Mouse (Mus musculus): ENCODE data around the gene Elovl1. TPM values are rescaled to one million over a fixed set of nuclear protein-coding genes. Genes with fewer than 3 reads are reported as not detected.

Gene Elovl1
- polyA plus RNA-seq, 1 experiment, result 17.1 TPM

GRCm38 (mm10) chr4:118398400-118398799 lies 29.5 kb upstream of the Elovl1 start:
- Histone ChIP-seq H3K36me3 (ENCODE audit: control insufficient read depth, insufficient read depth, low read length) (peaks cover 3% of the 10 kb centered on the region), H3K4me1 (ENCODE audit: control insufficient read depth, insufficient read depth, low read length) (peaks cover under 1% of the 10 kb centered on the region; the same call in 1 of the 2 replicates), H3K4me3 (ENCODE audit: control insufficient read depth, low read depth, low read length) (no peak overlapping the region), H3K27ac (ENCODE audit: control insufficient read depth, insufficient read depth, low read depth, low read length) (no peak overlapping the region), H3K27me3 (ENCODE audit: control insufficient read depth, insufficient read depth, low read length) (no peaks in the 10 kb centered on the region)
- TF ChIP-seq CTCF (IDR thresholded peaks at IDR 0.05; ENCODE audit: control insufficient read depth, insufficient read depth, insufficient replicate concordance, low read depth, low read length) (no peak), POLR2A (IDR thresholded peaks at IDR 0.05; ENCODE audit: control insufficient read depth, low read depth, low read length) (no peak)

- Histone ChIP-seq H3K36me3 (ENCODE audit: control insufficient read depth, insufficient read depth, low read length) (peaks cover 3% of the 10 kb centered on the region), H3K4me1 (ENCODE audit: control insufficient read depth, insufficient read depth, low read length) (no peaks in the 10 kb centered on the region), H3K27me3 (ENCODE audit: control insufficient read depth, insufficient read depth, low read length) (no peaks in the 10 kb centered on the region), H3K27ac (ENCODE audit: control insufficient read depth, insufficient read depth, low read depth, low read length) (no peak overlapping the region), H3K4me3 (ENCODE audit: control insufficient read depth, low read depth, low read length) (no peak overlapping the region)
- TF ChIP-seq CTCF (IDR thresholded peaks at IDR 0.05; ENCODE audit: control insufficient read depth, insufficient read depth, insufficient replicate concordance, low read depth, low read length) (no peak), POLR2A (IDR thresholded peaks at IDR 0.05; ENCODE audit: control insufficient read depth, low read depth, low read length) (no peak)
These were observed 26.5 kb upstream of the Elovl1 start for GRCm38 (mm10) chr4:118401421-118401820.

- H3K4me3 ChIP-seq (ENCODE audit: control insufficient read depth, low read depth, low read length), result peak overlapping the region; percentile 80
- no peak overlapping the region; the same call in 1 of the 2 replicates for H3K27ac ChIP-seq (ENCODE audit: control insufficient read depth, insufficient read depth, low read depth, low read length)
- H3K36me3 ChIP-seq (ENCODE audit: control insufficient read depth, insufficient read depth, low read length), result peaks cover 3% of the 10 kb centered on the region
- no peaks in the 10 kb centered on the region for H3K4me1 ChIP-seq (ENCODE audit: control insufficient read depth, insufficient read depth, low read length)
- H3K27me3 ChIP-seq (ENCODE audit: control insufficient read depth, insufficient read depth, low read length), result no peaks in the 10 kb centered on the region
- TF ChIP-seq POLR2A (IDR thresholded peaks at IDR 0.05; ENCODE audit: control insufficient read depth, low read depth, low read length) (no peak), CTCF (IDR thresholded peaks at IDR 0.05; ENCODE audit: control insufficient read depth, insufficient read depth, insufficient replicate concordance, low read depth, low read length) (no peak)
These were observed 26.0 kb upstream of the Elovl1 start for GRCm38 (mm10) chr4:118401918-118402317.

- no peaks in the 10 kb centered on the region for H3K4me1 ChIP-seq (ENCODE audit: control insufficient read depth, insufficient read depth, low read length)
- peak overlapping the region; percentile 80 for H3K4me3 ChIP-seq (ENCODE audit: control insufficient read depth, low read depth, low read length)
- H3K27ac ChIP-seq (ENCODE audit: control insufficient read depth, insufficient read depth, low read depth, low read length), result no peak overlapping the region; the same call in 1 of the 2 replicates
- H3K27me3 ChIP-seq (ENCODE audit: control insufficient read depth, insufficient read depth, low read length), result no peaks in the 10 kb centered on the region
- H3K36me3 ChIP-seq (ENCODE audit: control insufficient read depth, insufficient read depth, low read length), result peaks cover 3% of the 10 kb centered on the region
- no peak for TF ChIP-seq POLR2A (IDR thresholded peaks at IDR 0.05; ENCODE audit: control insufficient read depth, low read depth, low read length)
- TF ChIP-seq CTCF (IDR thresholded peaks at IDR 0.05; ENCODE audit: control insufficient read depth, insufficient read depth, insufficient replicate concordance, low read depth, low read length), result no peak
These were observed 25.2 kb upstream of the Elovl1 start for GRCm38 (mm10) chr4:118402701-118403100.

GRCm38 (mm10) chr4:118409142-118409900 lies 18.6 kb upstream of the Elovl1 start, which contains the start of the genes Szt2 and Med8:
Gene Szt2, minus strand, starts transcription at chr4:118409273.
Gene Med8, plus strand, starts transcription at chr4:118409337.
- TF ChIP-seq POLR2A (IDR thresholded peaks at IDR 0.05; ENCODE audit: control insufficient read depth, low read depth, low read length), result peak; percentile 83
- no peak for TF ChIP-seq CTCF (IDR thresholded peaks at IDR 0.05; ENCODE audit: control insufficient read depth, insufficient read depth, insufficient replicate concordance, low read depth, low read length)
- no peaks in the 10 kb centered on the region for H3K27me3 ChIP-seq (ENCODE audit: control insufficient read depth, insufficient read depth, low read length)
- peaks cover 7% of the 10 kb centered on the region for H3K4me1 ChIP-seq (ENCODE audit: control insufficient read depth, insufficient read depth, low read length)
- H3K27ac ChIP-seq (ENCODE audit: control insufficient read depth, insufficient read depth, low read depth, low read length), result peak within 1 kb of the TSS; percentile 88
- H3K4me3 ChIP-seq (ENCODE audit: control insufficient read depth, low read depth, low read length), result peak within 1 kb of the TSS; percentile 99
- H3K36me3 ChIP-seq (ENCODE audit: control insufficient read depth, insufficient read depth, low read length), result peaks cover 4% of the 10 kb centered on the region

- H3K4me3 ChIP-seq (ENCODE audit: control insufficient read depth, low read depth, low read length), result no peak overlapping the region
- peaks cover 12% of the 10 kb centered on the region for H3K36me3 ChIP-seq (ENCODE audit: control insufficient read depth, insufficient read depth, low read length)
- TF ChIP-seq CTCF (IDR thresholded peaks at IDR 0.05; ENCODE audit: control insufficient read depth, insufficient read depth, insufficient replicate concordance, low read depth, low read length) (no peak), POLR2A (IDR thresholded peaks at IDR 0.05; ENCODE audit: control insufficient read depth, low read depth, low read length) (no peak)
- no peaks in the 10 kb centered on the region for H3K27me3 ChIP-seq (ENCODE audit: control insufficient read depth, insufficient read depth, low read length)
- no peak overlapping the region for H3K27ac ChIP-seq (ENCODE audit: control insufficient read depth, insufficient read depth, low read depth, low read length)
- peaks cover 7% of the 10 kb centered on the region for H3K4me1 ChIP-seq (ENCODE audit: control insufficient read depth, insufficient read depth, low read length)
These were observed 17.0 kb upstream of the Elovl1 start for GRCm38 (mm10) chr4:118410871-118411270.

GRCm38 (mm10) chr4:118413553-118413952 lies 14.3 kb upstream of the Elovl1 start:
- peaks cover 5% of the 10 kb centered on the region for H3K4me1 ChIP-seq (ENCODE audit: control insufficient read depth, insufficient read depth, low read length)
- H3K27me3 ChIP-seq (ENCODE audit: control insufficient read depth, insufficient read depth, low read length), result no peaks in the 10 kb centered on the region
- no peak overlapping the region for H3K4me3 ChIP-seq (ENCODE audit: control insufficient read depth, low read depth, low read length)
- TF ChIP-seq POLR2A (IDR thresholded peaks at IDR 0.05; ENCODE audit: control insufficient read depth, low read depth, low read length), result no peak
- peaks cover 12% of the 10 kb centered on the region for H3K36me3 ChIP-seq (ENCODE audit: control insufficient read depth, insufficient read depth, low read length)
- no peak overlapping the region for H3K27ac ChIP-seq (ENCODE audit: control insufficient read depth, insufficient read depth, low read depth, low read length)

All from testis, adult 2 months (tissue).